Mouse (Mus musculus): ENCODE results near the gene Gdf15.

The Gdf15 gene

DNA sequence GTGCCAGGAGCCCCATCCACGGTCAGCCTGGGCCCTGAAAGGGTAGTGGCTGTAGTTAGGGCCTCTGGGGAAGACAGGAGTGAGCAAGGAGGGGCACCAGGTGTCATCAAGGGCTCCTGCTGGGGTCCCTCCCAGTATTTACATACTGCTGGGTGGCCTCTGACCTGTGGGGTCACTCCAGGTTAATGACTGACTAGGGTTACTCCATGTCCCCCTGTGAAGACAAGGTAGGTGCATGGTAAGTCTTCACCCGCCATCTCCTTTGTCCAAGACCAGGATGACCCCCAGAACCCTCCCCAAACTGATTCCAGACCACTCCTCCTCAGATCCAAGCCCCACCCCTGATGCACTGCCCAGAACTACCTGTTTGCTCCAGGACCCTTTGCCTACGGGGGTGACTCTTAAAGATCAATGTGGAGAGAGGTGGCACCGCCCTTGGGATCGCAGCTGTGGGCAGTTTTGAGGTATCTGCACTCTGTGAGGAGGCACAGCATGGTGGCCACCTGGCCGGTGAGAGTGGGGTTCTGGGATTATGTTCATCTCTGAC lies at the start of gene Gdf15:
Gdf15 (minus strand) TSS at position 111 of the 547 bp plus-strand sequence.
- no peak for DNase-seq (ENCODE audit: low read depth, low spot score)

DNA sequence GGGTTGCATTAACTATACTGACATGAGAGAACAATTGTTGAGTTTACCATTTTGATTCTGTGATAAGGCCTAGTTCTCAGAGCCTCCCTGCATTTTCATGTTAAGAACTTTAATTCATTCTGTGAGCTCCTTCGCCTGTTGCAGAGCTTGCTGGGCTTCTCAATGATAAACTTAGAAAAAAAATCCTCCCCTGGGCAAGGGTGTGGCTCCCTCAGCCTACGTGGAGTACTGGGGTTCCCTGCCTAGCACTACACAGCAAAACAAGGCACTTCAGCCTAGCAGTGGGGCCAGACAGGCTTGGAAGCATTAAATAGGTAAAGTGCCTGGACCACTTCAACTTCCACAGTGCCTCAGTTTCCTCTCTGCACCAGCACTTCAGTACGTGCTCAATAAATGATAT lies 49.2 kb upstream of the Gdf15 start:
- DNase-seq (ENCODE audit: low read depth, low spot score) = no peak

DNA sequence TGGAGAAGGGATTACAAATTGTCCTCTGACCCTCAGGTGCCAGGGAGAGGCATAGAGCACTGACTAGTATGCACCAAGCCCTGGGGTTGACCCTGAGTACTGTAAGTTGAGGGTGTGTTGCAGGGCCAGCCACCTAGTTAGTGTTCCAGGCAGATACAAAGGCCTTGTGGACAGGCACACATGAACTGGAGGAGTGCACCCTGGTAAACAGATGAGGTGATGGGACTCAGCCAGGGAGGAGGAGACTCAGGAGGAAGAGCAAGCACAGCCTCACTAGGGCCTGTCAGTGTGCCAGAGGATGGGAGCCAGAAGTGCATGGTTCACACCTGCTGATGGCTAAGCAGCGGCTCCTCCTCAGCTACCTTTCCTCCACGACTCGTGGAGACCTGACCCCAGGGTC lies 47.8 kb upstream of the Gdf15 start:
- no peak for DNase-seq (ENCODE audit: low read depth, low spot score)

DNA sequence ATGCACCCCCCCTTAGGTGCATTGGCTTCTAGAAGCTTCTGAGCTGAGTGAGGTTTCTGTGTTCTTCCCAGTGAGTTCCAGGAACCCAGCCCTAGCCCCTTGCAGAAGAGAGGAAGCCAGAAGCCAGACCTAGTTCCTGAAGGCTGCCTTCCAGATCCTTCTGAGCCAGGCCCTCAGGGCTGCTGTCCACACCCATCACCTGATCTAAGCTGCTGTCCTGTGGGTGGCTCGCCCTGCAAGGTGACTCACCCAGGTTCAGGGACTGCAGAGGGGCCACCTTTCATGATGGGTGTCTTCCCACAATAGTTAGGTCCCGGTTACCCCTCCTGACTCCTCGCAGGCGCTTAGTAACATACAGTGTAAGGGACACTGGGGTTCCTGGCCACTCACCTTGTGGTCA lies 47.1 kb upstream of the Gdf15 start:
- no peak for DNase-seq (ENCODE audit: low read depth, low spot score)

DNA sequence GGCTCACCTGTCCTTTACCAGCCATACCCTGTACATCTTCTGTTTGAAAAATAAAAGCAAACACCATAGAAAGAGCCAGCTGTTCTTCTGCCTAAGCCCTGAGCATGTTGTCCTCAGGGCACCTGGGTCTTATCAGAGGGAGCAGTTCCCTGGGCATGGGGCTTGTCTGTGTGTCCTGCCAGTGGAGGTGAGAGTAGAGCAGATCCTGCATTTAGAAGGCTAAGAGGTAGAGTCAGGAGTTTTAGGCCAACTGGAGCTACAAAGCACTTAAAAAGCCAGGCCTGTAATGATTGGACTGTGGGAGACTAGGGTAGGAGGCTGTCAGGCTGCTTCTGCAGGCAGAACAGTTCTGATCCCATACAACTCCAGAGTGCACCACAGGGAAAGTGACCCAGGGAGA lies 46.4 kb upstream of the Gdf15 start:
- DNase-seq (ENCODE audit: low read depth, low spot score) = no peak

DNA sequence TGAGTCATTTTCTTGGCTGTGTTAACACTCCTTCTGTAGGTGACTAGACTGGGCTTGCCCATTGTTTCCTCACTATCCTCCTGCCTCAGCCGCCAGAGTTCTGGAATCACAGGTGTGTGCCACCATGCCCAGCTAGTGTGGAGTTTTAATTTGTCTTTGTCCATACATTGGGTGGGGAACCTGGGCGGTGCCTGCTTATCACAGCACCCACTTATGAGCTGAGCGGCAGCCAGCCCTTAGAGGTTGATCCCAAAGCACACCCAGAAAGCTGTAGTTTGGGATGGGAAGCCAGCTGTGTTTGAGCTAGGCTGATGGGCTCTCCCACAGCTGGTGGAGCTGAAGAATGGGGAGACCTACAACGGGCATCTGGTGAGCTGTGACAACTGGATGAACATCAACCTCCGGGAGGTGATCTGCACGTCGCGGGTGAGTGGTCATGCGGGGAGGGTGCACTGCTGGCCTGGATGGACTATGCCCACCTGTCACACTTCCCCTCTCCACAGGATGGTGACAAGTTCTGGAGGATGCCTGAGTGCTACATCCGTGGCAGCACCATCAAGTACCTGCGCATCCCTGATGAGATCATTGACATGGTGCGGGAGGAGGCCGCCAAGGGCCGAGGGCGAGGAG lies 45.3 kb upstream of the Gdf15 start:
- no peak for DNase-seq (ENCODE audit: low read depth, low spot score)

DNA sequence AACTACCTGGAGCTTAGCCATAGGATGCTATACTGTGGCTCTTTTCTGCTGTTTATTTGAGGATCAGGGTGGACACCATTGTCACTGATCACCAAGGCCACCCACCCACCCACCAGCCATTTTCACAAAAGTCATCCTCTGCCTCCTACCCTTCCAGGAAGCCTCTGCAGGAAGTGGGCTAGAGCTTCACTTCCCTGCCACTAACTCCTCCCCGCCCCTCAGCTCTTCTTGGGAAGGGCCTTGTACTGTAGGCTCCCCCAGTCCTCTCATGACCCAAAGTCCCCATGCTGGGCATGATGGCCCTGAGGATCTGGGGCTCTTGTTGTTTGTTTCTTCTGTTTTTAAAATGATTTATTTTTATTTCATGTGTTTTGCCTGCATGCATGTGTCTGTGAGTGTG lies 43.1 kb upstream of the Gdf15 start:
- no peak for DNase-seq (ENCODE audit: low read depth, low spot score)

DNA sequence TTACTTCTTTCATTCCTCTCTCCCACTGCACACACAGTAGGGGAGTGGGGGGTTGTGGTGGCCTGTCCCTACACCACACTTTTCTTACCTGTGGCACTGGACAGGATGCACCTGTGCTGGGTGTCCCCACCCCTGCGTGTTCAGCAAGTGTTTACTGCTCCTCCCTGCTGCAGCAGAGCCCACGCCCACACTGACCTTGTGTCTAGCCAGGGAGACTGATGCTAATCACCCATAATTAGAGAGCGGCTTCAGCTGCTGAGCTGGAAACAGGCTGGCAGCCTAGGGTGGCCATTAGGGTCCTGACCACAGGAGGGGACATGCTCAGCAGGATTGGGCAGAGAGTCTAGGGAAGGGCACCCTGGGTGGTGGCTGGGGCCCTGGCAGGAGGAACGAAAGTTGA lies 42.5 kb upstream of the Gdf15 start:
- DNase-seq (ENCODE audit: low read depth, low spot score) = no peak

DNA sequence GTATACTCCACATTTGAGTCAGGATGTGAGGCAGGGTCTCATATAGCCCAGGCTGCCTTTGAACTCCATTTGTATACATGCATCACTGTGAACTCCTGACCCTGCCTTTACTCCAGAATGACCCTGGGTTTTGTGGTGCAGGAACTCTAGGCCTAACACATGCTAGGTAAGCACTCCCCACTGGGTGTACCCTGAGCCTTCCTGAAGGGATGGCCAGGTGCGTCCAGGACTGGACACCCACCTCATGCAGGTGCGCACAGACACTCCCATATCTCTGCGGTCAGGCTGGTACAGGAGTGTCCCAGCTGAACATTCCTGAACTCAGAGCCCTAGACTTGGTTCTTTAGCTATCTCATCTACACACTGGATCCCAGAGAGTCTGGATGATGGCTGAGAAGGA lies 41.9 kb upstream of the Gdf15 start:
- DNase-seq (ENCODE audit: low read depth, low spot score) = no peak

DNA sequence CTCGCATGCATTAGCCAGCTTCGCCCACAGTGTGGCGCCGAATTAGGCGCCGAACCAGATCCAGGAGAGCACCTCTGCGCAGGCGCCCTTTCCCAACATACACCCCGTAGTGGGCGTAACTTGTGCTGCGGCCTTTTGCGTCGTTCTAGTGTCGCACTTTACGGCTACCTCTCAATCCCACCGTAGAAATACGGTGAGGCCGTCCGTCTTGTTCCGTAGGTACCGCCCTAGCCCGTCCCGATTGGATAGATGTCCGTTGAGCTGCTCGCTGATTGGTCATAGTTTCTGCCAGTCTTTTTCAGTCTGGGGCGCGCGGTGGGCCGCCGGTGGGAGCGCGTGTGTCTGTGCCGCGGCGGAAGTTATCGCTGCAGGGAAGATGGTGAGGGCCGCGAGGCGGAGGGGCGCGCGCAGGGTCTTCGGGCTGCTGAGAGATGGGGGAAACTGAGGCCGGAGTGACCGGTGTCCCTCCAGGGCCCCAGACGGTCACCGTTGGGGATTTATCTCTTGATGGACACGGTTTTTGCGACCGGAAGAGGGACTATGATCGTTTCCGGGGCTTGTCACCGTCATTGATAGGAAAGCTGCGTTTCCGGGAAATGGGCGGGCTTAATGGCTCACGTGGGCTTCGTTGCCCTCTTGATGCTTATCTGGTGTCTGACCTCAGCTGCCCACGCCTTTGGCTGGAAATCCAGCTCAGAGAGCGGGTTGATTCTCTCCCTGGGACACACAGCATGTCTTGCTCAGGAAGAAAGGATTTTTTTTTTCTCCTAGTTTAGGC lies 41.0 kb upstream of the Gdf15 start, which contains the start of gene Lsm4:
Lsm4 (plus strand) TSS at position 170 of the 778 bp plus-strand sequence.
- DNase-seq (ENCODE audit: low read depth, low spot score) = peak; percentile 98

DNA sequence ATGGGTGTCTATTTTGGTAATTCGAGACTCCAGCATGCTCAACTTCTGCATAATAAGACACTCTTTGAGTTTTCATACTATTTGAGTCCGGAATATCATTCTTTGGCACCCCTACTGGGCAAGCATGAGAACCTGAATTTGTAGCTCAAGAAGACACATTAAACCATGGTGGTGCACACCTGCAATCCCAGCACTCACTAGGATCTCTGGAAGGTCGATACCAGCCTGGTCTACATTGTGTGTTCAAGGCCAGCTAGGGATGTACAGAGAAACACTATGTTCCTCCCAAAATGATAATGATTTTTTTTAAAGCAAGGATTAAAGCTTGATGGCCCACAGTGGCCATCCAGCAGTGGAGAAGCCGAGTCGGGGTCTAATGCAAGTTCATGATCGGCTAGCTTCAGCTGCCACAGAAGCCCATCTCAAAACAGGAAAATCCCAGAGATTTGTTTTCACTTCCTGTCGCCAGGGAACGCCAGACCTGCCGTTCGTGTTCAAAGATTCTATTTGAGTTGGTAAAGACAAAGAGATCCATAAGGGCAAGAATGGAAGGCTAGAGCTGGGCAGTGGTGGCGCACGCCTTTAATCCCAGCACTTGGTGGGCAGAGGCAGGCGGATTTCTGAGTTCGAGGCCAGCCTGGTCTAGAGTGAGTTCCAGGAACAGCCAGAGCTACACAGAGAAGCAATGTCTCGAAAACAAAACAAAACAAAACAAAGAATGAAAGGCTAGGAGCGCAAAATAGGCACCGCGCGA lies 40.2 kb upstream of the Gdf15 start:
- DNase-seq (ENCODE audit: low read depth, low spot score) = no peak

DNA sequence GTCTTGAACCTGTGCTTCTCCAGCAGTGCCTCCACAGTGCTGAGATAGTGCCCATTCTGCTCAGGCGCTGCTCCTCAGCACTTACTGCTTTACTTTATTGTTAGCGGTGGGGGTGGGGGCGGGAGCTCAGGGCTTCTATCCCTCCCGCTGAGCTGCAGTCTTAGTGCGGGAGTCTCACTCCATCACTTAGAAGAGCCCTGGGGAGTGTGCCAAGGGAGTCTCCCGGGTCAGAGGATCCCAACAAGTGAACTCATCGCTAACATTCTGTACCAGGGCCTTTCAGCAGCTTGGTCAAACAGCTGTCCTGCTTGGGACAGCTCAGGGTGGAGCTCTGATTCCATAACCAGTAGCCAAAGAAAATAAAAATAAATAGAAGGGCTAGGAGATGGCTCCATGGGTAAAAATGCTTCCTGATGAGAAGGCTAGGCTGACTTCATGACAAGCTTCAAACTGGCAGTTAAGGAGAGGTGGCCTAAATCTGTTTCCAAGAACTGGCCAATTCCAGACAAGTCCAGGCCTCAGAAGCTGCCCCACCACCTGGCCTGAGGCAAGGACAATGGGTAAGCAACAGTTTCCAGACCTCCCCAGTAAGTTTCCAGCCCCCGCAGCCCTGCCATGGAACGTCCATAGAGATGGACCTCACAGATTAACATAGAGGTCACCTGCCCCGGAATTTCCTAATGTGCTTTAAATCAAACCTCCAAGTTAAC lies 39.5 kb upstream of the Gdf15 start:
- no peak for DNase-seq (ENCODE audit: low read depth, low spot score)

DNA sequence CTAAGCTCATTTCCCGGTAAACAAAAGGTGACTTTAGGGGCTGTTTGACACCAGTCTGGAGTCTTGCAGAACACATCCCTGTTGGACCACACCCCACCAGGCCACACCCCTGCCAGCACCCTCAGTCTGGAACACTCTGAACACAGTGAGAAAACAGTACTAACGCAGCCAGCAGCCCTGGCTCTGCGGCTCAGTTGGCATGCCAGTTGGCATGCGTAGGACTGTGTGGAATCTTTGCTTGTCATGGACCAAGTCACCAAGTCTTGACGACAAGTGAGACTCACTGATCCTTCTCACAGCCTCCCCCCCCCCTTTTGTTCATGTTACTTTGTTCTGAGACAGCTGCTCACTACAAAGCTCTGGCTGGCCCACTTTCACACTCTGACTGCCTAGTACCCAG lies 34.8 kb upstream of the Gdf15 start:
- no peak for DNase-seq (ENCODE audit: low read depth, low spot score)

DNA sequence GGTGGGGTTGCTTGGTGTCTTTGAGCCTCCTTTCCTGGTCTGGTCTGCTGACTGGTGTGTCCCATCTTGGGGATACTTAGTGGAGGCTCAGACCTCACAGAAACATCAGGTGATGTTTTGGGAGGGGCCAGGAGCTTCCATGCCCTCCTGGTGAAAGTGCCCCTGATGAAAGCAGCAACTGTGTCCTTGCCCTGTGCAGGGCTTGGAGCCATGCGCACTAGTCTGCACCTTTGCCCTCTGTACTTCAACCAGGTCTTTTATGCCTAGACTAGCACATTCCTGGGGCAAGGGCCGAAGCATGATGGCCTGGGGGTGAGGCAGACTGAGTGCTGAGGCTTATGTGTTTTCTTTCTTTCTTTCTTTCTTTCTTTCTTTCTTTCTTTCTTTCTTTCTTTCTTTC lies 33.3 kb upstream of the Gdf15 start:
- DNase-seq (ENCODE audit: low read depth, low spot score) = no peak

DNA sequence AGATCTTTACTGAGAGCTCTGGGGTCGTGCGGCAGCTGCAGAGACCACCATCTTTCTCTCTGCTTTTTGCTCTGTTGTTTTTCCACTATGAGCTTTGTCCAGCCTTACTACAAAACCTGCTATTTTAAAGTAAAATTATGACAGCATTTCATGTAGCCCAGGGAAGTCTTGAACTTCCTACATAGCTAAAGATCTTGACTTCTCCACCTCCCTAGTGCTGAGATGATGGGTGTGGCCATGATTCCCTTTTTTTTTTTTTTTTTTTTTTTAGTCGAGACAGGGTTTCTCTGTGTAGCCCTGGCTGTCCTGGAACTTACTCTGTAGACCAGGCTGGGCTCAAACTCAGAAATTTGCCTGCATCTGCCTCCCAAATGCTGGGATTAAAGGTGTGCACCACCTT lies 32.4 kb upstream of the Gdf15 start:
- DNase-seq (ENCODE audit: low read depth, low spot score) = no peak

DNA sequence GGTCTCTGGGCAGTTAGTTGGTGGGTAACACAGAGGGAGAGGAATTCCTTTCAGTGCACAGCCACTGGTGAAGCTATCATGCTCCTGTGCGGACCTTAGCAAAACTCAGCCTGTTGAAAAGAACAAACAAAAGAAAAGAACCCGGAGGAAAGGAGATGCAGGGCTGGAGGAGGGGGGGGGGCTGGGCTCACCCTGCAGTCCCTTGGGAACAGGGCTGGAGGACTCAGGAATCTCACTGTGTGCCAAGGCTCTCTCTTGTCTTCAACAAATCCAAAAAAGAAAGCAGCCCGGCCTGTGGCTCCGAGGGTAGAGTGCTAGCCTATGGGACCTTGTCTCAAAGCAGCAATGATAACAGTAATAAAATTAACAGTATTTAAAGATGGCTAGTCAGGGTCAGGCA lies 31.4 kb upstream of the Gdf15 start:
- no peak for DNase-seq (ENCODE audit: low read depth, low spot score)

DNA sequence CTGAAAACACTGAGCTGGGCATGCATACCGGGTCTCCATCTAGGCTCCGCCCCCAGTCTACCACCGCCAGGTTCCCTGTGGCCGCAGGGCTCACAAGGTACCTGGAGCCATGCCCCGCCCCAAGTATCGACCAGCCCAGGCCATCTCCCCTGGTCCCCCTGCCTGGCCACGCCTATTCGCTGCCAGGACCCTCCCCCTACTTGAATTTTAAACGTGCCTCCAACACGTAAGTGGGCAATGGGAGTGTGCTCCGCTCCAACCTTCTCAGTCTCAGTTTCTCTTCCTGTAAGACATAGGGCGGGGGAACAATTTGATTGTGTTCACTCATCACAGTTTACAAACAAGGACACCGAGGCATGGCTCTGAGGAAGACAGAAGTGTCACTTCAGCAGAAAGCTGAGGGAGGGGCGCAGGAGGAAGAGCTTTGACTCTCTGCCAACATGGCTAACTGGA lies 28.0 kb upstream of the Gdf15 start, which contains the start of gene Pgpep1:
Pgpep1 (minus strand) TSS at position 116 of the 453 bp plus-strand sequence.
- DNase-seq (ENCODE audit: low read depth, low spot score) = no peak

DNA sequence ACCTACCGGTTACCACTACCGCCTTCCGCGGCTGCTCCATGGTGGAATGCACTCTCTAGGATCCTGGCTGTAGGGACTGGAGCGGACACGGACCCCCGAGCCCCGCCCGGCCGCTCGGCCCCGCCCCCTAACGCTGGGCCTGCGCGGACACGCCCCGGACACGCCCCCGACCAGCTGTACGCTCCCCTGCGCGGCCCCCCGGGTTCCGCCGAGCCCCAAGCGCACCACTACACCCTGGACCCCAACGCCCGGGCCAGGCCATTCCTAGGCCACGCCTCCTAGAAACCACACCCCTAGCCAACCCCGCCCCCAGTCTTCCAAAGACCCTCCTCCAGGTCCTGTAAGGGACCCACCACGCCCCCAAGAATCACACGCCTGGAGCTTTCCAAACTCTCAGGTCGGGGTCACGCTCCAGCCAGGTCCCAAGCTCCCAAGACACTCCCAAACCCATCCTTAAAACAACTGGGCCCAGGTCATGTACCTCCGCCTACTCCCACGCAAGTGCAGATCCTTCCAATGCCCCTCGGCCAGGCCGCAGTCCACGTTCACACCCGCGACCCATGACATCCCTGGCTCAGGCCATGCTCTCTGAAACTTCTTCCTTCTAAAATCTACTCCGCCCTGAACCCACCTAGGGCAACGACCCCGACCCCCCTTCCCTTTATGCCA lies 27.5 kb upstream of the Gdf15 start:
- peak; percentile 75 for DNase-seq (ENCODE audit: low read depth, low spot score)

DNA sequence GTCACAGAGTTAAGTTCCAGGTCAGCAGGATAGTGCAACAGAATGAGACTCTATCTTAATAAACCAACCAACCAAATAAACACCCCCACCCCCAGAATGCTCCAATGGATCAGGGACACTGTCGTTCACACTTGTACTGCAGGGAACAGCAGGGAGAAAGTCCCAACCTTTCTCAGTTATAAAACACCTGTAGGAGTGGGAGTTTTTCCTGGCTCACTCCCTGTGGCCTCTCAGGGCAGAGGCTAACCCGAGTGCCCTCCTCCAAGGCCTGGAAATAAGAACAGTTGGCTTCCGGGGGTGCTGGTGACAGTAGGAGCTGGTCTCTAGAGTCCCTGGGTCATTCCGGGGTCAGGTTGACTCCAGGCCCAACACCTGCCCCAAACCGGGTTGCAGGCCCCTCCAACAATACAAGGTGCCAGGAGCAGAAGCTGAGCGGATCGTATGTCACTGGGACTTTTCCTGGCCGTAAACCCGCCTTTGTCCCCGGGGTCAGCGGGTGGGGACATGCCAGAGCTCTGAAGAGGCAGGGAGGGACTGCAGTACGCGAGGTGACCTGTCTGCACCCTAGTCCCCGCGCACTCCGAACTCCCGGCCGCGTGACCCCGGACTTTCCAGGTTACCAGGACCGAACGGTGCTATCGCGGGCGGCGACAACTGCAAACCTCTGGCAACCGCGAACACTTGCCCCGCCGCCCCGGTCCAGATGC lies 26.8 kb upstream of the Gdf15 start:
- no peak for DNase-seq (ENCODE audit: low read depth, low spot score)

DNA sequence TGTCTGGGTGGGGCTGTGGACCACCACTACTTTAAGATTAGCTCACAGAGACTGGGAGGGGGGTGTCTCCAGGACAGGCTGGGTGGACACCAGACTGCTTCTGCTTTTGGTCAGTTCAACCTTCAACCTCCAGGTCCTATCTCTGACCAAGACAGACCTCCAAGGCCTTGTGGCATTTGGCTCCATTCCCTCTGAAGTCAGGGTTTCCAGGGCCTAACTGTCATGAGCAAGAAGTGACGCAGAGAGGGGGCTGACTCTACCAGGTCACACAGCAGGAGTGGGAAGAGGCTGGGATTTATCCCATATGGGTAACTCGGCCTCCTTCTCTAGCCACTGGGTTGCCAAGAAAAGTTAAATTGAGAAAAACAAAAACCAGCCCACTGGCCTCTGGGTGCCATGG lies 25.5 kb upstream of the Gdf15 start:
- DNase-seq (ENCODE audit: low read depth, low spot score) = no peak

All from retina, postnatal 7 days (tissue).